Mouse (Mus musculus) lung, adult 2 months (tissue): ENCODE data around the gene Spib. TPM values are rescaled to one million over a fixed set of nuclear protein-coding genes. Genes with fewer than 3 reads are reported as not detected.

Source experiments
- DNase-seq: peaks from one replicate; pipeline ENCODE4 v3.0.0; 2022
- H3K4me1 ChIP-seq: fragments of 200-500 bp; 2 replicates; pipeline ENCODE4 v1.6.1; 2011; ENCODE audit warnings: low read length; ENCODE audit not compliant: control insufficient read depth, insufficient read depth
- H3K4me3 ChIP-seq: fragments of 200-500 bp; replicated peaks from 2 replicates; pipeline ENCODE3; 2011; ENCODE audit warnings: low read depth, mild to moderate bottlenecking, control low read depth, low read length; ENCODE audit errors: extremely low read depth
- CTCF ChIP-seq: fragments of 200-500 bp; IDR thresholded peaks from 2 replicates; pipeline ENCODE4 v1.5.1; 2011; ENCODE audit warnings: mild to moderate bottlenecking, low read length, control low read depth; ENCODE audit not compliant: insufficient read depth
- POLR2A ChIP-seq: fragments of 200-500 bp; IDR thresholded peaks from 2 replicates; pipeline ENCODE4 v1.6.1; 2011; ENCODE audit warnings: low read depth, mild to moderate bottlenecking, control low read depth, low read length, borderline replicate concordance; ENCODE audit errors: extremely low read depth
- WGBS: fragments of 180-500 bp; shearing (Covaris S2); methylation state at CpG from one replicate; pipeline ENCODE4 v1.1.7; 2018; 5-methylcytosine and 5-hydroxymethylcytosine counted together
- polyA plus RNA-seq: library from polyadenylated mRNA; depleted of rRNA; stranded (reverse); fragments of >200 nt; gene quantifications from 2 replicates; pipeline ENCODE4 v1.2.3, GENCODE M21; 2012

Gene Spib
- polyA plus RNA-seq, 1 experiment, result 11.7 TPM

DNA sequence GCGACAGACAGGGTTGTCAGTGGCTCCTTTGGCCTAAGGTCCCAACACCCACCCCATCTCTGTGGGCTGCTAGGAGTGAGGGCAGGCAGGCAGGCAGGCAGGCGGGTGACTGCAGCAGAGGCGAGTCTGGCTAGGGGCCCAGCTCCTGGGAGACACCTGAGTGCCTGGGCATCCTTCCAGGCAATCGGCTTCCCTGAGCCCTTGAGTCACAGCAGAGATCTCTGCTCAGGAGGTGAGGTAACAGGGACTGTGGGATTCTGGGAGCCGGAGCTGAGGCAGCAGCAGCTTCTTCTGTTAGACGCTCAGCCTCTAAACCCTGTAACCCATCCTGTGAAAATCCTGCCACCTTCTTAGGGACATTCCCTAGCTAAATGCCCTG lies 4.7 kb upstream of the Spib start:
- Histone ChIP-seq H3K4me3 (no peak overlapping the region), H3K4me1 (no peaks in the 10 kb centered on the region; the same call in 1 of the 2 replicates)
- DNase-seq, result peak; percentile 63
- 71% methylated on average over 6 of the region's 6 CpGs for WGBS
- TF ChIP-seq POLR2A (no peak), CTCF (no peak)

DNA sequence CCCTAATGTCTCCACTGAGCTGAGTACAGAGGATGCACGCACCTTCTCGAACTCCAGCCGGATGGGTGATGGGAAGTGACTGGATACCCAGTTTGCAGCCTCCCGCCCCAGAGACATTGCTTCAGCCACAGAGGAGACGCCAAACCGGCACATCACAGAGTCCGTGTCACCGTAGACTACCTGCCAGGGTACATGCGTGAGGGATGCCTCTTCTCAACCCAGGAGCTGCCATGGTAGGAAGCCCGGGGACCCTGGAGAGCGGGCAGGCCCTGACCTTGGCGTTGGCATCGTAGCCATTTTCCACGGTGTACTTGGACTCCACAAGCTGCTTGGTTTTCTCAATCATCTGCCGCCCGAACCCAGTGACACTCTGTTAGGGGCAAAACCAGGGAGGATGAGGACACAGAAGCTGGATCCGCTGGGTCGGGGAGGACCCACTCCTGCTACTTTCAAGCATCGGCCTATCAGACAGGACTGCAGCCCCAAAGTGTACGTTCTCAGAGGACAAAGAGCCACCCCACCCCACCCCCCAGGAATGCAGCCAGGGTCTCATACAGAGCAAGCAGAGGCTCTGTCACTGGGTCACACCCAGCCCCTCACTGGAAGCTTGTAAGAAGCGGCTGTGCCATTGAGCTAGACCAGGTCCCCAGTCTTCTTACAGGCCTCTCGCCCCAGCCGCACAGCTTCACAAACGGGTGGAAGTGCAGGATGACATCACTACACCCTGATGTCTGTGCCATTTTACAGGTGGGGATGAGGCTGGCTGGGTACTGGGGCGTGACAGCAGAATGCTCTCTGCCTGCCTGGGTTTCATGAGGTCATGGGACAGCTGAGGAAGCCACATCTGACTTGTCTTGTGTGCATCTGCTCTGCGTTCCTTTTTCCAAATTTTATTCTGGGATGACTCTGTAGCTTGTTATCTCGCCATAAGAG lies 4.1 kb upstream of the Spib start:
- 93% methylated on average over 27 of the region's 27 CpGs for WGBS

DNA sequence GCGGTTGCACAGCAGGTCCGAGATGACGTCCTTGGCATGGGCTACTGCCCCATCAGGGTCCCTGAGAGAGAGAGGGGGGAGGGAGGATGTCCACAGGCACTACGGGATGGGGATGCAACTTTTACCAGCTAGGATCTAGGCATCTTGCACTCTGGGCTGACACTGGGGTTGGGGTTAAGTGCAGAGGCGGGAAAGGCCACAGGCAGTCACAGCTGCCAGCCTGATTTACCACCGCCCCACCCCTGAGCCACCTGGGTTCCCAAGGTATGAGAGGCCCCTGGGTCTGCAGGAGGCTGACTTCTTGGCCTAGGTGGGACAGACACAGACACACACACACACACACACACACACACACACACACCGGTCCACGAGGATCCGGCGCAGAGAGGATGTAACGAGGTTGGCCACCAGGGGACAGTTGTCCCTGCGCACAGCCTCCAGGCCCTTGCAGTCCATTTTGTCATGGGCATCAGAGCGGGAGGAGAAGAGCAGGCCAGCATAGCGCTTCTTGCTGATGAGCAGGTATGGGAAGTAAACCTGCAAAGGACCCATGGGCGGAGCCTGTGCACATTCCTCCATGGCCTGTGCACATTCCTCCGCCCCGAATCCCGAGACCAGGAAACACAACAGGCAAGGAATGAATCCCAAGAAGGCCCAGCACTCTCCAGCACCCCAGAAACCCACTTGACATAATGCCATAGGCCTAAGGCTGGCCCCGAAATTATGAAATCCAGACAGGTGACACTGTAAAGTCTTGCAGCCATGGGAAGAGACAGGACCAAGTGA lies 3.0 kb upstream of the Spib start:
- no peak overlapping the region for H3K4me3 ChIP-seq
- no peaks in the 10 kb centered on the region; the same call in 1 of the 2 replicates for H3K4me1 ChIP-seq
- TF ChIP-seq CTCF (no peak), POLR2A (no peak)
- 84% methylated on average over 19 of the region's 19 CpGs for WGBS
- no peak for DNase-seq

More for the DNA sequence above, 4.1 kb upstream of the Spib start:
- H3K4me1 ChIP-seq, result no peaks in the 10 kb centered on the region; the same call in 1 of the 2 replicates
- TF ChIP-seq CTCF, result no peak
- no peak for TF ChIP-seq POLR2A
- DNase-seq, result no peak
- no peak overlapping the region for H3K4me3 ChIP-seq

DNA sequence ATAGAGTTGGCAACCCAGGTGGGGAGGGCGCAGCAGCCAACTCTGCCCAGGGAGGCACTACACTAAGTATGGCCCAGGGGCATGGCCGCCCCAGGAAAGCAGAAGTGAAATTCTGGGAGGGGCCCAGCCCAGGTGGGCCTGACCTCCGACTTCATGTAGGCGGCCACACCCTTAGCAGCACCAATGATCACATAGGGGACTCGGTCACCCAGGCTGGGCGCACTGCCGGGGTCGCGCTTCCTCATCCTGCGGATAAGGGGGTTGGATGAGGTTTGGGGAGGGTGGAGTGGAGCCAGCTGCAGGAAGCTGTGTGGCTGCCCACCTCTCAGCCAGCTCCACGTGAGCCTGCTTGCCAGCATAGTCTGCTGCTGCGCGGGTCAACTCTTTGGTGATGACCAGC lies 2.4 kb upstream of the Spib start:
- Histone ChIP-seq H3K4me1 (no peaks in the 10 kb centered on the region; the same call in 1 of the 2 replicates), H3K4me3 (no peak overlapping the region)
- no peak for DNase-seq
- no peak for TF ChIP-seq CTCF
- no peak for TF ChIP-seq POLR2A
- 84% methylated on average over 12 of the region's 13 CpGs for WGBS

DNA sequence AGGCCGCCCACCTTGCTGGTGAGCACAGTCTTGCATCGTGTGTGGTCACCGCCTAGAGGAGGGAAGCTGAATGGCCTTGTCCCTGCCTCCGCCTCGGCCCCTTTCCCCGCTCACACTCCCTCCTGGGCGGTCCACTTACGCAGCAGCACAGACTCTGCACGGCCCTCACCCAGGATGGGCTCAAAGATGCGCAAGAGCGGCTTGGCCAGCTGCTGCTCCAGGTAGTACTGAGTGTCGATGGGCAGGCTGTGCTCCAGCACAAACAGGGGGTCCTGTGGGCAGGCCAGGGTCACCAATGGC lies 1.8 kb upstream of the Spib start:
- no peak for DNase-seq
- TF ChIP-seq CTCF, result no peak
- no peak for TF ChIP-seq POLR2A
- 84% methylated on average over 12 of the region's 12 CpGs for WGBS
- Histone ChIP-seq H3K4me3 (no peak overlapping the region), H3K4me1 (no peaks in the 10 kb centered on the region; the same call in 1 of the 2 replicates)

DNA sequence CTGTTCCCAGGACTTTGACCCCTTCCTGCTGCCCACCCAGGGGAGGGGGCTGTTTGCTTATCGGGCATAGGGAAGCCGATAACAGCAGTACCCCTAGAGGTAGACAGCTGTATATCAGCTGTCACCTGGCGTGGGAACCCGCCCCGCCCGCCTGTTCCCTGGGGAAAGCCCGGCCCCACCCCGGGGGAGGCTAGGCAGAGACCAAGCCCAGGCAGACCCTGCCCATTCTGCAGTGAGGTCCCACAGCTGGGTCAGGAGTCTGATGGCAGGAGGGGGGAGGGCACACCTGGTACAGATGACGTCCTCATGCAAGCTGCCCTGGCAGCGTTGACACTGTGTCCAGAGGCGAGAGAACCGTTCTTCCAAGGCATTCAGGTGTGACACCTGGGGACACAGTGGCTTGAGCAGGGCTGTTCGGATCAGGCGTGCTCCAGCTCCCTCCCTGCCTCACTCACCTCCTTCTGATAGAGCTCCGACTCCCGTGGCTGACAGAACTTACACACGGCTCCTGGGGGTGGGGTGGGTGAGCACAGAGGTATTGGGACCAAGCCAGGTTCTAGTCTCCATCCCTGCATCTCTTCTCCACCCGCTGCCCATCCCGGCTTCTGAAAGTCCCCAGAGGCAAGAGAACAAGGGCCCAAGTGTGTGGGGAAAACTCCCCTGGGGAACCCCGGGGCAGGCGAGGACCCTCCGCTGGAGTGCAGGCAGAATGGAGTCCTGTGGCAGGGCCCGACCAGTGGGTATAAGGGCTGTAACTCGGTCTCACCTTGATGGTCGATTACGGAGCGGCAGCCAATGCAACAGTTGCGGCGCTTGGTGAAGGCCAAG lies 1.3 kb upstream of the Spib start:
- no peaks in the 10 kb centered on the region; the same call in 1 of the 2 replicates for H3K4me1 ChIP-seq
- WGBS, result 82% methylated on average over 29 of the region's 29 CpGs
- H3K4me3 ChIP-seq, result no peak overlapping the region
- TF ChIP-seq CTCF (no peak), POLR2A (no peak)
- no peak for DNase-seq

DNA sequence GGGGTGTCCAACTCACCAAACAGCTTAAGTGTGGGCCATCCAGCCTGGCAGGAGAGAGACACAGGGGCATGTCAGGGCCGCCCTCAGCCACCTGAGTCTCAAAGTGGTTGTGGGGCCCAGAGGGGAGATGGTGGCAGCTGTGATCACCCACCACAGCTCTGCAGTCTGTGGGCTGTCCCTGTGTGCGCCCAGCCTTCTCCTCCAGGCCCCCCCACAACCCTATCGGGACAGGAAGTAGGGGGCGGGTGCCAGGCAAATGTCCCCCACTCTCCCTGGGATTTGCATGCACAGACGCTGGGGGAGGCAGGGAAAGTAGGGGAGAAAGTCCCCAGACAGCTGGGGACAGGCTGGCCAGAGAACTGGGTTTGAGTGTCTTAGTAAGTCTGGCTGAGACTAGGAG lies 664 bp downstream of the Spib start:
- no peak for TF ChIP-seq CTCF
- no peak for TF ChIP-seq POLR2A
- DNase-seq, result no peak
- 31% methylated on average over 5 of the region's 5 CpGs for WGBS
- Histone ChIP-seq H3K4me3 (no peak overlapping the region), H3K4me1 (no peaks in the 10 kb centered on the region)

DNA sequence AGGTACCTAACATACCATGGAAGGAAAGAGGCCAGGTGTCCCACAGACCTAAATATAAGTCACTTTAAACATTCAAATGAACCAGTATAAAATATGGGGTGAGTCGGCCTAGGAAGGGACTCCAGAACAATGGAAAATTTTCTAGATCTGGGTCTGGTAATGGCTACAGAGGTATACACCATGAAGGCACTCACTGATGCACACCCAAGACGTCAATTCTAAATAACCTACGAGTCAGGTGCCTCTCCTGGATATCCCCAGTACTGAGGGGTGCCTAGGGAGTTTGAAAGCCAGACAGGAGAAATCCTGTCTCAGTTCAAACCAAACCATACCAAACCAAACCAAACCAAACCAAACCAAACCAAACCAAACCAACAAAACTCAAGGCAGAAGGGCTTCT lies 1.4 kb downstream of the Spib start:
- peaks cover 1% of the 10 kb centered on the region; the same call in 1 of the 2 replicates for H3K4me1 ChIP-seq
- no peak for DNase-seq
- TF ChIP-seq POLR2A (no peak), CTCF (no peak)
- H3K4me3 ChIP-seq, result no peak overlapping the region
- 81% methylated on average over 3 of the region's 3 CpGs for WGBS

DNA sequence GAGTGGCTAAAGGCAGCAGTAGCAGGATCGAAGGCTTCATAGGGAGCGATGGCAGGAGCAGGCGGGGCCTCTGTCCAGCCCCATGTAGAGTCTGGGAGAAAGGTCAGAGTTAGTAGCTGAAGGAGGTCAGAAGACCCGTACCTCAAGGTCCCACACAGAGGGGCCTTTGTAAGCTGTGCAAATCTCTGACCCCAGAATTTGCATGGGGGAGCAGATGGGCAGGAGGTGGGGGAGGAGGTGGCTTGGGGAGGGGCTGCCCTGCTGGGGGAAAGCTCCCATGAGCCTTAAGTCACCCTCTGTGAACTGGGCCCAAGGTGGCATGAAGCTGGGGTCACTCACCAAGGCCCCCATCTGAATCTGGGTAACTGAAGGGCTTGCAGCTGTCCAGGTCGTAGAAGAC lies 2.4 kb downstream of the Spib start:
- no peak overlapping the region for H3K4me3 ChIP-seq
- 68% methylated on average over 5 of the region's 5 CpGs for WGBS
- no peak for DNase-seq
- peaks cover 3% of the 10 kb centered on the region; the same call in 1 of the 2 replicates for H3K4me1 ChIP-seq
- no peak for TF ChIP-seq CTCF
